Mouse (Mus musculus) T-cell, adult 2 months (primary cell): Measurements from ENCODE around the gene Etl4.

Experiments
- DNase-seq: peaks from one replicate; pipeline ENCODE4 v3.0.0; 2022; ENCODE audit warnings: low spot score

Etl4 gene

GRCm38 (mm10) chr2:20763511-20764212 is 854.1 kb downstream of the Etl4 start:
- no peak for DNase-seq

GRCm38 (mm10) chr2:20764566-20765090 is 855.0 kb downstream of the Etl4 start:
- no peak for DNase-seq

GRCm38 (mm10) chr2:20768681-20769080 is 859.1 kb downstream of the Etl4 start:
- no peak for DNase-seq

DNA sequence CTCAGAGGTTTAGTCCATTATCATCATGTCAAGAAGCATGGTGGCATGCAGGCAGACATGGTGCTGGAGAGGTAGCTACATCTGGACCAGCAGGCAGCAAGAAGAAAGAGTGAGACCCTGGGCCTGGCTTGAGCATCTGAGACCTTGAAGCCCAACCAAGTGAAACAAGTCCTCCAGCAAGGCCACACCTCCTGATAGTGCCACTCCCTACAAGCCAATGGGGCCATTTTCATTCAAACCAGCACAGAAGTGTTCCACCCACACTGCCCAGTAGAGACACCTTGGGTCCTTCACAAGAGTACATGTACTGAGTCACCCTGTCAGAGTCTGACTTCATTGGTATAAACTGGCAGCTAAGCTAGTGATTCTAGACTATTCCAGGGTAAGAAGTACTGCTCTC is 860.6 kb downstream of the Etl4 start:
- DNase-seq: no peak

DNA sequence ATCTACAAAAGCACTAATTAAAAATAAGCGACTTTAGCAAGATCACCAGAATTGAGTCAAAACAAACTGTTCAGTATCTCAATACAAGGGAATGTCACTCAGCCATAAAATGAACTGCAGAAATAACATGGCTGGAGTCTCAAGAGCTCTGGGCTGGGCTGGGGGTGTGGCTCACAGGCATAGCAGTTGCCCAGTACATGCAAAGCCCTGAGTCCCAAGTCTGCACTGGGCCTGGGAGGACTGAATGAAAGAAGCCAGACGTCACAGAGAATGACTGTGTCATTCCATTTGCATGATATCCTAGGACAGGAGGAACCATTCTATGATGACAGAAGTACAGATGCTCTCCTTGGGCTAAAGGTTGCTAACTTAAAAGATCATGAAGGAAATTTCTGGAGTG is 864.9 kb downstream of the Etl4 start:
- no peak for DNase-seq

DNA sequence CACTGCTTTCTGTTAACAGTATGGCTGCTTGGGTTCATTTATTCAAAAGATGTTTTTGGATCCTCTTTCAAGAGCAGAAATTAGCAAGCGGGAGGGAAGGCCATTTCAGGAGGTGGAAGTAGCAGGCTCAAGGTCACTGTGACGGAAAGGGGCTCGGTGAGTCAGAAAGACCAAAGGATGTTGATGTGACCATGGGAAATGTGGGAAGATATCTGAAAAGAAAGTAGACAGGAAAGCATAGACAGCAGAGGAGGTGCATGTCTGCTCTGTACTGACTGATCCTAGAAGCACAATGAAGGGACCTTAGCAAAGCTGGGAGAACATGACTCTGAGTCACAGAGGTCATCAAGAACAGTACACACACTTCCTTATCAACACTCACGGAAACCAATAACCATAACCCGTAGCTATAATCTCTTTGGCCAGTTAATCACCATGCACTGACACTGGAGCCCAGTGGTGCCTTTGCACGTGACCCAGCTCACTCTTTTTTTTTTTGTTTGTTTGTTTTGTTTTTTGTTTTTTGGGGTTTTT is 866.7 kb downstream of the Etl4 start:
- DNase-seq: no peak

DNA sequence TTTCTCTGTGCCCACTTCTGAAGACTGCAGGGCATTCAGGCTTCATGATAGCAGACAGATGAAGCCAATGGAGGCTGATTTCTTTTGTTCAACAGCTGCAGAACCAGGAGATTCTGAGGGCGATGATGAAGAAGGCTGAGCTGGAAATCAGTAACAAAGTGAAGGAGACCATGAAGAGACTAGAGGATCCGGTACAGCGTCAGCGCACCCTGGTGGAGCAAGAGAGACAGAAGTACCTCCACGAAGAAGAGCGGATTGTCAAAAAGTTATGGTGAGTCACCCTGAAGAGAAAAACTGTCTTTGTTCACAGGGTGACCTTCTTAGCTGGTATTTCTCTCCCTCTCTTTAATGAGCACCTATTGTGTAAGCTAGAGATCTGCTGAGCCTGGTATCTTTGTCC is 868.4 kb downstream of the Etl4 start:
- DNase-seq: no peak

DNA sequence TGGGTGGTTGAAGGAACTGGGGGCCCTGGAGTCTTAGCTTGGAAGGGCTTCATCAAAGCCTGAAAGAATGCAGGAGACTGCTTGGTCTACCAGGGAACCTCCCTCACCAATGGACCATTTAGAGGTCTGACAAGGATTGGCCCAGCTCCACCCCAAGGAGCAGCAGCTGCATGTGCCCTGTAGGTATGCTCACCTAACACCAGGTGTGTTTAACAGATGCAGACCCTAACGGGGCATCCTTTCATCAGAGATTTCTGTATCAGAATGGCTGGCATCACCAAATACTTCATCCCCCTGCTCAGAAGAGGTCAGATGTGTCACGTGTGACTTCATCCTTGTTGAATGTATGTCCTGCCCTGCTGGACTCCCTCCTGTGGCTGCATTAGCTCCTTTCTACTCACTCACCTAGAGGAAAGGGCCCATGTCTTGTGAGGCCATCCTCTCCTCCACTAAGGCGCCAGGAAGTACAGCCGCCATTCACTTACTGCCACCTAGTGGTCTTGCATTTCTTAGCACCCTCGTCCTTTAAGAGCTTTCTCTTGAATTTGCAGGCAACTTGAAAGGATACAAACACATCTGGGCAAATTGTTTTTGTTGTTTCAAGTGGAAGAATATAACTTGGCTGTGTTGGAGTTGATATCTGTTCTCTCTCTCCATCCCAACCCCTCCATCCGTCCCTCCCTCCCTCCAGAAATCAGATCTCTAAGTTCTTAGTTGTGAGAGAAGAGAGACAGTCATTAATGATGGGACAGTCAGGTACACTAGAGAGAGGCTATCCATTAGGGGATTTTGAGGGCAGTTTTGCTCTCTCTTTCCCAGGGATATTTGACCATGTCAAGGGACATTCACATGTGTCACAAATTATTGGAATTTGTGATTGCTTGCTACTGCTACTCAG is 870.2 kb downstream of the Etl4 start:
- DNase-seq: no peak

GRCm38 (mm10) chr2:20801236-20801890 is 891.8 kb downstream of the Etl4 start:
- no peak for DNase-seq

GRCm38 (mm10) chr2:20811506-20811905 is 901.9 kb downstream of the Etl4 start:
- no peak for DNase-seq

- DNase-seq: no peak
Observed at GRCm38 (mm10) chr2:20813986-20814385, 904.4 kb downstream of the Etl4 start.

GRCm38 (mm10) chr2:20818226-20818625 is 908.6 kb downstream of the Etl4 start:
- no peak for DNase-seq

DNA sequence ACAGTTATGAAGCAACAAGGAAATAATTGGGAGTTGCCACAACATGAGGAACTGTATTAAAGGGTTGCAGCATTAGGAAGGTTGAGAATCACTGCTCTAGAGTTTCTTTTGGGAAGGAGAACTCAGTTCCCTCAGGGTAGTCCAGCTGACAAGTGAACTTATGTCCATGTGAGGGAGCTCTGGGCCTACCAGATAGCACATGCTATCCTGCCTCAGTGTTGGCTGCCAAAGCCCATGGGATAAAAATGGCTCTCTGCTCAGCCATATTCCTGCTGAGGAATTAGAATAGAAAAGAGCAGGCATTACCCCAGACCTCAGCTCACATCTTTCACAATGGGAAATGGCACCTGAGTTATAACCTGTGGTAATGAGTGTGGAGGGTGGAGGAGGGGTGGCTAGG is 916.7 kb downstream of the Etl4 start:
- DNase-seq: no peak

DNA sequence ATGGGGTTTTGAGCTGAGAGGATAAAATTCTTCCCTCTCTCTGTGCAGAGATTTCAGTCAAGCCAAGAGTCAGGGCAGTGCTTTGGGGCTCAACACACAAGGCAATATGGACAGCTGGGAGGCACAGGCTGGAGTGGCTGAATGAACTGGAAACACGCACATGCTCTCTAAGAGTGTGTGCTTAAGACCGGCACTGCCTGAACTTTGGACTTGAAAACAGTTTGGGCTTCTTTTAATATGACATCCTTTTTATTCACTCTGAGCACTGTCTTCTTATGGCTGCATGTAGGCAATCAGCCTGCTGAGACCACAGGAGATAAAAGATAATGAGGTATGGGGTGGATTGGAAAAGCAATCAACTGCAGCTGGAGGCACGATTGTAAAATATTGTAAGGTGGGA is 921.3 kb downstream of the Etl4 start:
- no peak for DNase-seq

GRCm38 (mm10) chr2:20831608-20832406 is 922.2 kb downstream of the Etl4 start:
- no peak for DNase-seq

DNA sequence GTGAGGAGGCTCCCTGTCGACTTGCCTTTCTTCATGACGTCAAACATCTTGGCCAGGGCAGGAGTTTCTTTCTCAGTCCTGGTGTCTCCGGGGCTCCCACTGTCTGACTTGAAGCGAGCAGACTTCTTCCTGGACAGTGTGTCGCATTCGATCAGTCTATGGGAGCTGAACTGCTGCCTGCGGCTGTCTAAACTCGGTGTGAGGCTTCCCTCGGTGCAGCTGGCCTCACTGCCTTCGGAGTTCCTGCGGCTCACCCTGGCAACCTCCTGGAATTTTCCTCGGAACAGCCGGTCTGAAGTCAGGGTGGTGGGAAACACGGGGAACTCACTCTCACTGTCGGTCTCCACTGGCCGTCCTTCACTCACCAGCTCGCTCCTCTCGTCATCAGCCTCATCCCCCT is 939.8 kb downstream of the Etl4 start:
- DNase-seq: no peak
